Mouse (Mus musculus) ovary, adult 2 months (tissue): ENCODE data around the gene Aagab. TPM values are rescaled to one million over a fixed set of nuclear protein-coding genes. Genes with fewer than 3 reads are reported as not detected.

Source experiments
- polyA plus RNA-seq: library from polyadenylated mRNA; depleted of rRNA; stranded (reverse); fragments of >200 nt; gene quantifications from 2 replicates; pipeline ENCODE4 v1.2.3, GENCODE M21; 2012; rRNA removed

Gene Aagab
- 25.4 and 25.6 TPM in 2 replicates for polyA plus RNA-seq

GRCm38 (mm10) chr9:63602043-63602939, at the start of gene Aagab, which contains the start of gene Iqch:
TSS of gene Aagab (plus strand) at chr9:63602660.
TSS of gene Iqch (minus strand) at chr9:63602493.

Other genes with a start within 250 kb of the Aagab start
- 68.7 and 73.5 TPM in 2 replicates for gene Map2k5, start 224.8 kb upstream of the Aagab start, polyA plus RNA-seq
- gene 2300009A05Rik, start 203.4 kb upstream of the Aagab start, polyA plus RNA-seq: 169 and 197 TPM in 2 replicates
- 0.12 and 0.20 TPM in 2 replicates for gene Iqch, start 167 bp upstream of the Aagab start, polyA plus RNA-seq
- gene Smad3, start 155.3 kb downstream of the Aagab start, polyA plus RNA-seq: 63.7 and 70.9 TPM in 2 replicates